Mouse (Mus musculus): ENCODE results near the gene Arid4b.

Gene Arid4b

DNA sequence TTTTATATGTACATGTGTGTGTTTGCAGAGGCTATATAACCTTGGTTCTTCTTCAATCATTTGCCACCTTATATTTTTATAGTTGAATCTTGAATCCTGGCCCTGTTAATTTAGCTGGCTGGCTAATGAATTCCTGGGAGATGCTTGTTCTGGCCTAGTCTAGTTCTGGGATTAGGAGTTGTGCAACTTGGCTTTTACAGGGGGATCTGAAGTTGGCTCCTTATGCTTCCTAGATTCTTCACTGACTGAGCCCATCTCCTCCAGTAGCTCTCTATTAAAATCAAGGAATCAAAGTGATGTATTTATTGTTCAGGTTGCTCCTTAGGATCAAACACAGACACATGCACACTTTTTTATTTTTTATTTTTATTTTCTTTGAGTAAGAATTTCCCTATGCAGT lies 3.5 kb upstream of the Arid4b start:
- in situ Hi-C loops (cut with MseI, MboI) = no loop called here

DNA sequence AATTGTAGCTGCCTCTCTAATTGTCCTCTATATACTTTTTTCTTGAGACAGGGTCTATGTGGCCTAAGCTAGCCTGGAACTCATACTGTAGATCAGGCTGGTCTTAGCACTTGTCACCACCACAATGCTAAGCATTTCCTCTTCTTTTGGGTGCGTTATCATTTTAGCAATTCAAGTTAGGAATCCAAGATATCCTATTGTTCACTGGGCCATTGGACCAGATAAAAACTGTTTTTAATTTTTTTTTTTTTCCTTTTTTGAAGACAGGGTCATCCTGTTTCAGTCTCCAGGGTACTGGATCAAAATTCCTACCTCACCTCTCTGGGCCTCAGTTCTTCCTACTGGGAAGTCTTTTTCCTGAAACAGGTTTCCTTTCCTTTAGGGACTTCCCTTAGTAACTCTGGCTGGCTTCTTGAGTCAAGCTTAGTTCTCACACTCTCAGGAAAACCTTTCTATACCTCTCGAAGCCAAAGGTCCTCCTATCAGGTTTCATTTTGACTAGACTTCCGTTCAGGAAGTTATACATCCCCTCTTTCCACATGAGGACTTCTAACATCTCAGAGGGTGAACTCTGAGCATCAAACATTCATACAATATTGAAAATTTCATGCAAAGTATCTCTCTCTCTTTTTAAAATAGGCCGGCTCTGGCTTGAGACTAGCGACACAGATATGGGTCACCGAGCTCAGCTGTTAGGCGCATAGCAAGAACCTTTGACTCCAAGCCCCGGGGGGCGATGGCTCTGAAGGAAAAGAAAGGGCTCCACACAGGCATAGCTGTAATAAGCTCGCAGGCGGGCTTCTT lies 621 bp upstream of the Arid4b start:
- in situ Hi-C loops (cut with MseI, MboI) = no loop called here

- in situ Hi-C loops (cut with MseI, MboI) = no loop called here
Observed at GRCm38 (mm10) chr13:14063942-14064271, 875 bp downstream of the Arid4b start.

- in situ Hi-C loops (cut with MseI, MboI) = no loop called here
Observed at GRCm38 (mm10) chr13:14064341-14065027, 1.5 kb downstream of the Arid4b start.

DNA sequence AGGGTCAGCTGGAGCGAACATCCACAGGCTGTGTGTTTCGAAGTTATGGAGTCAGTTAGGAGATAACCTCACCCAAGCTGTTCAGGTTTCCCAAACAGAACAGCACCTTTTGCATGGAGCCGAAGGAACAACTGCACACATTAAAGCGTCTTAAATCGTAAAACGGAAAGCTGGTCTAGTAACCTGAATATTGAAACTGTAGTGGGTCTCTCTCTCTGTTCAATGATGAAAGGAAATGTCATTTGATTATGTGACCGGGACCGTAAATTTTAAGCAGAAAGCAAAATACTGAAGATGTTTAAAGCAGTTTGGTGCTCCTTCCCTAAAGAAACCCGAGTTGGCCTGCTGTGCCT lies 2.0 kb downstream of the Arid4b start:
- in situ Hi-C loops (cut with MseI, MboI) = no loop called here

DNA sequence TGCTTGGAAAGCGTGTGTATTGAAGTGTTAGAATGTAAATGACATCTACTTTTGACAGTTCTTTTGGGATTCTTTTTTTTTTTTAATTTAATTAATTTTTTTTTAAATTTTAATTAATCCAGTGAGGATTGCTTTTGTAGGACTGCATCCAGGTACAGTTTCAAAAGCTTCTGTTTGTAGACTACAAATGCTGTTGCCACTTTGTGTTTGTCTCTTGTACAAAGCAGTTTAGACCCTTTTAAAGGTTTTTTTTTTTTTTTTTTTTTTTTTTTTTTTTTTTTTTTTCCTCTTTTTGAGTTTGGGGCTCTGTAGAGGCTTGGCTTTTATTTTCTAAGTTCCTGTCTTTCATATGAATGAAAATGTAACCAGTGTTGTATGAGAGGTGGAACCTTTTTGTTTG lies 2.7 kb downstream of the Arid4b start:
- in situ Hi-C loops (cut with MseI, MboI) = no loop called here

- in situ Hi-C loops (cut with MseI, MboI) = no loop called here
Observed at GRCm38 (mm10) chr13:14068035-14068434, 5.0 kb downstream of the Arid4b start.

GRCm38 (mm10) chr13:14069291-14069690 lies 6.3 kb downstream of the Arid4b start:
- in situ Hi-C loops (cut with MseI, MboI) = no loop called here

GRCm38 (mm10) chr13:14074371-14074770 lies 11.3 kb downstream of the Arid4b start:
- in situ Hi-C loops (cut with MseI, MboI) = no loop called here

DNA sequence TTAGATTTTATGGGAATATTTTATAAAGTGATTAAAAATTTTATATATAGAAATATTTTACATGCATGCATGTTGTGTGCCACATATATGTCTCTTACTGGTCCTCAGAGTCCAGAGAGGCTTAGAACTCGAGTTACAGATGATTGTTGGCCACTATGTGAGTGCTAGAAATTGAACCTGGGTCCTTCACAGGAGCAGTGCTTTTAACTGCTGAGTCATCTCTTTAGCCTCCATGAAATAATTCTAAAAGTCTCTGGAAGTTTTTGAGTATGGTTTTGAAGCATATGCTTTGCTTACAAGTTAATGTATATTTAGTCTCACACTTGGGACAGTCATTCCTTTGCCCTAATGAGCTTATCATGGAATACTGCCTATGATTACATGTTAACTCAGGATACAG lies 12.3 kb downstream of the Arid4b start:
- in situ Hi-C loops (cut with MseI, MboI) = no loop called here

- in situ Hi-C loops (cut with MseI, MboI) = no loop called here
Observed at GRCm38 (mm10) chr13:14088669-14089068, 25.6 kb downstream of the Arid4b start.

DNA sequence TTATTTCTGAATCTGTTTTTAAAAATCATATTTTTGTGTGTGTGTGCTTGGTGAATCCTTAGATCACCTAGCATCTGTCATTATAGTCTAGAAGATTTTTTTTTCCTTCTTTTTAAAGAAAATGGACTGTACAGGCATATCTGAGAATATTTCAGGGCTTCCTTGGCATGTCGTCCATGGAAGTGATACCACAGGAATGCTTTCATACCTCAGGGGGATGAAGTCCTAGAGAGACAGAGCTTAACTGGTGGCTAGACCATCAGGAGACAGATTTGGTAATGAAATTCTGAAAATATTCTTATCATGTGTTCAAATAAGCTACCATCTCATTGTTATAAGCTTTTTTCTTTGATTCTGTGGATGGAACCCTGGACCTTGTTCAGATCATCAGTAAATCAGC lies 40.0 kb downstream of the Arid4b start:
- in situ Hi-C loops (cut with MseI, MboI) = no loop called here

- in situ Hi-C loops (cut with MseI, MboI) = no loop called here
Observed at GRCm38 (mm10) chr13:14110154-14110873, 47.3 kb downstream of the Arid4b start.

- in situ Hi-C loops (cut with MseI, MboI) = no loop called here
Observed at GRCm38 (mm10) chr13:14111146-14111545, 48.1 kb downstream of the Arid4b start.

DNA sequence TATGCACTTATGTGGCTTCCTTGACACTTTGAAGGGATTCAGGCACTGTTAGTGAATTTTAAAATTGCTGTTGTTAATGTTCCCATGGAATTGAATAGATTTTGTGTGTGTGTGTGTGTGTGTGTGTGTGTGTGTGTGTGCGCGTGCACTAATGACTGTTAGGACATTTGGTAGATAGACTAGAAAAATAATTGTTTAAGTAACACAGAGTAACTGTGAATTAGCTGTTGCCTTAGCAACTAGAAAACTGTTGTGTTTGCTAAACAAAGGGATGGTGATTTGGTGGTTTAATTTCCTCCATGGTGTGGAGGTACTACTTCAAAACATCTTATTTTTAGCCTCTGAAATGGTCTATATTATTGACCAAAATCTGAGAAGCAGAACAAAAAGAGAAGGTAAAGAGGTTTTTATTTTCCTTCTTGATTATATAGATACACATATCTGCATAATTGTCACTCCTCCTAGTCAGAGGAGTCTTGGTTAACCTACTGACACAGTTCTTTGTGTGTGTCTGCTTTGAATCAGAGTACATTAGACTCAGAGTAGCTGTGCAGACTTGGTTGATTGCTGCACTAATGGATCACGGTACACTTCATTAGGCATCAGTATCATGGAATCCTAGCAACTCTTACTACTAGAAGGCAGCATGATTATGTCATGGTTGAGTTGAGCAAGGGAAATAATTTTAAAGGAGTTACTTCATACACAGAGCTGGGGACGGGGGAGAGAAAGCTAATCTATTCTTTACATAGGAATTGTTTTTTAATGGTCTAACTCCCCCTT lies 50.9 kb downstream of the Arid4b start:
- in situ Hi-C loops (cut with MseI, MboI) = no loop called here

DNA sequence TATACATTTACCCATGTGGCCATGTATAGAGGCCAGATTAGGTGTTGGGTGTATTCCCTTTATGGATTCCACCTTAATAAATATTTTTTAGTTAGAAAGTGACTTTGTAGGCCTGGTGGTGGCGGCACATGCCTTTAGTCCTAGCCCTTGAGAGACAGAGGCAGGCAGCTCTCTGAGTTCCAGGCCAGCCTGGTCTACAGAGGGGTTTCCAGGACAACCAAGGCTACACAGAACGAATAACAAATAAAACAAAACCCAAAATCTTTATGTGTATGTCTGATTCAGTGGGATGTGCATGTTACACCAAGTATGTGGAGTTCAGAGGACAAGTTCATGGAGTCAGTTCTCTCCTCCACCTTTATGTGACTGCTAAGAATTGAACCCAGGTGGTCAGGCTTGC lies 52.8 kb downstream of the Arid4b start:
- in situ Hi-C loops (cut with MseI, MboI) = no loop called here

DNA sequence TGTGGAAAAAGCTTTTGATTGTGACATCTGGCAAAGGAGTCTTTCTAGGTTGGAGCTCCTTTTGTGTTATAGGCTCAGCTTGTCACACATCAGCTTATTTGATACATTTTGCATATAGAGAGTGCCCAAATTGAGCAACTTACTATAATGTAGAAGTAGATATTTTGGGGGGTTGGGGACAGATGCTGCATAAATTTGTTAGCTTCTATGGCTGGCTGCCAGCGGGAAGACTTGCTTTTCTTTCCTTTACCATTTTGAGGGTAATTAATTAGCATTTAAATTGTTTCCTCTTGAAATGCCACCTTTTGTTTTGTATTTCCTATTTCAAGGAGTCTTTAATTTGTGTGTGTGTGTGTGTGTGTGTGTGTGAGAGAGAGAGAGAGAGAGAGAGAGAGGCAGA lies 68.6 kb downstream of the Arid4b start:
- in situ Hi-C loops (cut with MseI, MboI) = no loop called here

DNA sequence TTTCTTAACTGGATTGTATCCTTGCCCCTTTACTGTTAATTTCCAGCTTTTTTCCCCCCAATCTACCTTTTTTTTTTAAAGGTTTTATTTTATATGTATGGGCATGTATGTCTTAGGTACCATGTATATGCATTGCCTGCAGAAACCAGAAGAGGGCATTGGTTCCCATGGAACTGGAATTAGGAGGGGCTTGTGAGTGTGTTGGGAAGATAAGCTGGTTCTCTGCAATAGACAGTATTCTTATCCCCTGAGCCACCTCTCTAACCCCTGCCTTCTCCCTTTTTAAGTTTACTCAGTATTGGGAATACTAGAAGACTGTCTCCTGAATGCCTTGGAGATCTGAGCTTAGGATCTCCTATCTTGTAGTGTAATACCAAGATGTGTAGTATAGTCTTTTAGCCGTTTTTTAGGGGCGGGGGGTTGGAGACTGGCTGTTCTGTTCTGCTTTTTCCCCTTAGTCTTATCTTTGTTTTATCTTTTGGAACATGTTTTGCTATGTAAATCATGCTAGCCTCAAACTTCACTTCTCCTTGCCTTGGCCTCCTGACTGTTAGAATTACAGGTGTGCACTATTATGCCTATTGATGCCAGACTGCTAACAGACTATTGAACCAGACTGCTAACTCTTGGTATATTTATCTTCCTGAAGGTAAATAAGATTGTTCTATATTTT lies 79.4 kb downstream of the Arid4b start:
- in situ Hi-C loops (cut with MseI, MboI) = no loop called here

GRCm38 (mm10) chr13:14177989-14178388 lies 115.0 kb downstream of the Arid4b start:
- in situ Hi-C loops (cut with MseI, MboI) = no loop called here

GRCm38 (mm10) chr13:14179669-14180068 lies 116.6 kb downstream of the Arid4b start:
- in situ Hi-C loops (cut with MseI, MboI) = no loop called here

DNA sequence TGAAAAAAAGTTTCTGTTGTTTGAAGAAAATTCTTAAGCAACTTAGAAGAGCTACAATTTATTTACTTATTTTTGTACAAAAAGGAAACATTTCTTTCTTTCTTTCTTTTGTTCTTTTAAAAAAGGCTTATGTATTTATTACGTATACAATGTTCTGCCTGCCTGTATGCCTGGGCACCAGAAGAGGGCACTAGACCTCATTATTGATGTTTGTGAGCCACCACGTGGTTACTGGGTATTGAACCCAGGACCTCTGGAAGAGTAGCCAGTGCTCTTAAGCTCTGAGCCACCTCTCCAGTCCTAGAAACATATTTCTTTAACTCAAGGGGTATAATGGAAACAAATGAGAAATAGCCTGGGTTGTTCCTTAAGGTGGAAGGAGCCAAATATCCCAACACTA lies 182.9 kb downstream of the Arid4b start:
- in situ Hi-C loops (cut with MseI, MboI) = no loop called here
